Mouse (Mus musculus) lung, embryonic 16.5 days (tissue): Measurements from ENCODE around the gene Gm10181. TPM values are rescaled to one million over a fixed set of nuclear protein-coding genes. Genes with fewer than 3 reads are reported as not detected.

ENCODE experiments used
- ATAC-seq: fragments of 200-750 bp; cut with Nextera tagmentation; 2 replicates; pipeline ENCODE4 v1.8.0; 2017; ENCODE audit warnings: low read depth, mild to moderate bottlenecking, moderate library complexity
- H3K27ac ChIP-seq: fragments of 300-500 bp; sonication (generic); 2 replicates; pipeline ENCODE4 v1.5.1; 2014; ENCODE audit warnings: mild to moderate bottlenecking, control low read depth, low read length
- H3K27me3 ChIP-seq: fragments of 300-500 bp; sonication (generic); 2 replicates; pipeline ENCODE4 v1.6.1; 2014; ENCODE audit warnings: low read depth, low read length, mixed read lengths; ENCODE audit not compliant: control insufficient read depth, insufficient read depth
- H3K36me3 ChIP-seq: fragments of 300-500 bp; sonication (generic); 2 replicates; pipeline ENCODE4 v1.6.1; 2014; ENCODE audit warnings: low read length; ENCODE audit not compliant: control insufficient read depth, insufficient read depth
- H3K4me1 ChIP-seq: fragments of 300-500 bp; sonication (generic); replicated peaks from 2 replicates; pipeline ENCODE4 v1.6.1; 2014; ENCODE audit warnings: low read length, mixed read lengths; ENCODE audit not compliant: control insufficient read depth, insufficient read depth
- H3K4me2 ChIP-seq: fragments of 300-500 bp; sonication (generic); 2 replicates; pipeline ENCODE4 v1.6.1; 2014; ENCODE audit warnings: low read depth, low read length, control low read depth
- H3K4me3 ChIP-seq: fragments of 300-500 bp; sonication (generic); 2 replicates; pipeline ENCODE4 v1.5.1; 2014; ENCODE audit warnings: mild to moderate bottlenecking, low read length, control low read depth
- H3K9ac ChIP-seq: fragments of 300-500 bp; sonication (generic); 2 replicates; pipeline ENCODE4 v1.6.1; 2014; ENCODE audit warnings: low read length, control low read depth
- H3K9me3 ChIP-seq: fragments of 300-500 bp; sonication (generic); 2 replicates; pipeline ENCODE4 v1.6.1; 2016; ENCODE audit warnings: low read length; ENCODE audit not compliant: control insufficient read depth
- WGBS: fragments of 180-500 bp; shearing (Covaris S2); extraction: QIAGEN DNeasy Blood & Tissue Kit; methylation state at CpG from one replicate; pipeline ENCODE4 v1.1.7; 2014; 5-methylcytosine and 5-hydroxymethylcytosine counted together
- polyA plus RNA-seq: library from polyadenylated mRNA; unstranded; fragments of >200 nt; fragmentation: Nextera tagmentation; extraction: Ambion mirVana; gene quantifications from 2 replicates; pipeline ENCODE4 v1.2.1, GENCODE M21; 2015

The Gm10181 gene
- polyA plus RNA-seq, 1 experiment from 2014 or later, result not detected

DNA sequence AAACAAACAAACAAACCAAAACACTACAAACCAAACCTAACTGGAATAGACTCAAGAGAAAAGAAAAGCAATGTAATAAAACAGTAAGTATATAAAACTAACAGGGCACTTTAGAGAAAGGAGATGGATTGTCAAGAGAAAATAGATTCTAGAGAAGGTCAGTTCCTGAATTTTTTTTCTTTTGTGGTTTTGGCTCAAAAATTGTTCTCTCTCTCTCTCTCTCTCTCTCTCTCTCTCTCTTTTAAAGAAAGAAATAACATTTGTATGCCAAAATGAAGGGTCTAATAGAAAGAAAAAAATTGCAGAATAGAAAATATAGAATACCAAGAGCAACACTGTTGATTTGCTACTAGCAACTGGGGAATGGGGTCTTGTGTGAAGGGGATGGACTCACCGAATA, 49.7 kb downstream of the Gm10181 start:
- peaks cover 7% of the 10 kb centered on the region for H3K4me1 ChIP-seq
- WGBS, result 87% methylated on average over 1 of the region's 1 CpGs
- no peak overlapping the region for H3K4me3 ChIP-seq
- no peak overlapping the region for H3K9ac ChIP-seq
- no peak for ATAC-seq
- no peak overlapping the region for H3K4me2 ChIP-seq
- no peak overlapping the region for H3K27ac ChIP-seq
- no peaks in the 10 kb centered on the region for H3K36me3 ChIP-seq
- no peaks in the 10 kb centered on the region for H3K9me3 ChIP-seq
- no peaks in the 10 kb centered on the region for H3K27me3 ChIP-seq

Other genes with a start within 250 kb of the Gm10181 start
- 26.7 and 27.0 TPM in 2 replicates for gene Herpud2, start 62.4 kb downstream of the Gm10181 start, polyA plus RNA-seq
- gene Sept7, start 163.0 kb downstream of the Gm10181 start, polyA plus RNA-seq, result 302 and 327 TPM in 2 replicates